Mouse (Mus musculus) cerebellum, postnatal 14 days (tissue): ENCODE results near the gene Opn1sw.

Experiments
- DNase-seq, 2 experiments: peaks; one replicate each; pipeline ENCODE4 v3.0.0; 2021; ENCODE audit warnings: mixed read lengths in 2 of 2

Opn1sw gene

GRCm38 (mm10) chr6:29326961-29327360, 61.3 kb downstream of the Opn1sw start:
- no peak for DNase-seq
